Mouse (Mus musculus): ENCODE data around the gene 1110032A03Rik. TPM values are rescaled to one million over a fixed set of nuclear protein-coding genes. Genes with fewer than 3 reads are reported as not detected.

Gene 1110032A03Rik
- polyA plus RNA-seq, 1 experiment from 2014 or later, result 24.4 TPM

- Histone ChIP-seq H3K36me3 (peaks cover 38% of the 10 kb centered on the region), H3K27ac (no peak overlapping the region)
- ATAC-seq (replicated peaks; ENCODE audit: insufficient number of reproducible peaks, insufficient read depth, low FRiP score, low read depth), result no peak
Measured at GRCm38 (mm10) chr9:50809146-50809545, 33.8 kb upstream of the 1110032A03Rik start.

GRCm38 (mm10) chr9:50808471-50808870 lies 33.2 kb upstream of the 1110032A03Rik start:
- Histone ChIP-seq H3K27ac (no peak overlapping the region), H3K36me3 (peaks cover 37% of the 10 kb centered on the region), H3K9me3 (replicated peaks) (no peaks in the 10 kb centered on the region), H3K9ac (no peak overlapping the region), H3K4me1 (replicated peaks) (no peaks in the 10 kb centered on the region), H3K27me3 (no peaks in the 10 kb centered on the region), H3K4me3 (no peak overlapping the region), H3K4me2 (no peak overlapping the region)
- 79% methylated on average over 6 of the region's 6 CpGs for WGBS
- no peak for ATAC-seq (replicated peaks; ENCODE audit: insufficient number of reproducible peaks, insufficient read depth, low FRiP score, low read depth)

More at GRCm38 (mm10) chr9:50809146-50809545, 33.8 kb upstream of the 1110032A03Rik start:
- H3K4me3 ChIP-seq, result no peak overlapping the region
- no peak overlapping the region for H3K9ac ChIP-seq
- no peak overlapping the region for H3K4me2 ChIP-seq
- H3K9me3 ChIP-seq (replicated peaks), result no peaks in the 10 kb centered on the region
- 90% methylated on average over 13 of the region's 13 CpGs for WGBS
- no peaks in the 10 kb centered on the region for H3K4me1 ChIP-seq (replicated peaks)
- no peaks in the 10 kb centered on the region for H3K27me3 ChIP-seq

- no peak overlapping the region for H3K27ac ChIP-seq
- ATAC-seq (replicated peaks; ENCODE audit: insufficient number of reproducible peaks, insufficient read depth, low FRiP score, low read depth), result no peak
- no peaks in the 10 kb centered on the region for H3K27me3 ChIP-seq
- H3K4me1 ChIP-seq (replicated peaks), result no peaks in the 10 kb centered on the region
- H3K36me3 ChIP-seq, result peaks cover 48% of the 10 kb centered on the region
- H3K9me3 ChIP-seq (replicated peaks), result no peaks in the 10 kb centered on the region
- H3K4me3 ChIP-seq, result no peak overlapping the region
- no peak overlapping the region for H3K4me2 ChIP-seq
- H3K9ac ChIP-seq, result no peak overlapping the region
- WGBS, result 82% methylated on average over 7 of the region's 7 CpGs
Measured at GRCm38 (mm10) chr9:50803055-50803671, 27.8 kb upstream of the 1110032A03Rik start.

GRCm38 (mm10) chr9:50800985-50801384 lies 25.7 kb upstream of the 1110032A03Rik start:
- no peaks in the 10 kb centered on the region for H3K27me3 ChIP-seq
- ATAC-seq (replicated peaks; ENCODE audit: insufficient number of reproducible peaks, insufficient read depth, low FRiP score, low read depth), result no peak
- WGBS, result 63% methylated on average over 2 of the region's 2 CpGs
- H3K9me3 ChIP-seq (replicated peaks), result no peaks in the 10 kb centered on the region
- H3K4me2 ChIP-seq, result no peak overlapping the region
- H3K27ac ChIP-seq, result no peak overlapping the region
- H3K4me1 ChIP-seq (replicated peaks), result no peaks in the 10 kb centered on the region
- peaks cover 40% of the 10 kb centered on the region for H3K36me3 ChIP-seq
- H3K9ac ChIP-seq, result no peak overlapping the region
- no peak overlapping the region for H3K4me3 ChIP-seq

DNA sequence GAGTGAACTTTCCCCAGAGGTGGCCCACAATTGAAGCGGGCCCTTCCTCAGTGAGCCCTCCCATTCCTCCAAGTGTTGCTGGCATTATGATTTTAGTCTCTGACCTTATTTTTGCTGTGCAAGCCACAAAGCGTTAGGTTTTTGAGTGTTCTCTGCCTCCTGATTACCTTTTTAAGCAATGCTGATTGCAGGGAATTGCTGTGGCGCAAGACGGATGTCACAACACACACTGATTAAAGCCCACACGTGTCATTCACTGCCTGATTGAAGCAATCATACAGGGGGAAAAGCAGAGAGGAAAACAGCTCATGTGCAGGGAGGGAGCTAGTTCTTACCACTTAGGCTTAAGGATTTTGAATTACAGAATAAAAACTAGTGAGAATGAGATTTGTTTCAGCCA lies 23.0 kb upstream of the 1110032A03Rik start:
- H3K36me3 ChIP-seq, result peaks cover 24% of the 10 kb centered on the region
- no peak for ATAC-seq (replicated peaks; ENCODE audit: insufficient number of reproducible peaks, insufficient read depth, low FRiP score, low read depth)
- 84% methylated on average over 5 of the region's 5 CpGs for WGBS
- no peaks in the 10 kb centered on the region for H3K4me1 ChIP-seq (replicated peaks)
- H3K9me3 ChIP-seq (replicated peaks), result no peaks in the 10 kb centered on the region
- no peak overlapping the region for H3K4me3 ChIP-seq
- H3K9ac ChIP-seq, result no peak overlapping the region
- H3K4me2 ChIP-seq, result no peak overlapping the region
- no peaks in the 10 kb centered on the region for H3K27me3 ChIP-seq
- no peak overlapping the region for H3K27ac ChIP-seq

- no peak for ATAC-seq (replicated peaks; ENCODE audit: insufficient number of reproducible peaks, insufficient read depth, low FRiP score, low read depth)
- Histone ChIP-seq H3K36me3 (peaks cover 20% of the 10 kb centered on the region), H3K4me1 (replicated peaks) (no peaks in the 10 kb centered on the region), H3K27me3 (no peaks in the 10 kb centered on the region), H3K4me2 (no peak overlapping the region), H3K9me3 (replicated peaks) (no peaks in the 10 kb centered on the region), H3K27ac (no peak overlapping the region), H3K4me3 (no peak overlapping the region), H3K9ac (no peak overlapping the region)
- WGBS, result 94% methylated on average over 7 of the region's 7 CpGs
Measured at GRCm38 (mm10) chr9:50797641-50798040, 22.3 kb upstream of the 1110032A03Rik start.

DNA sequence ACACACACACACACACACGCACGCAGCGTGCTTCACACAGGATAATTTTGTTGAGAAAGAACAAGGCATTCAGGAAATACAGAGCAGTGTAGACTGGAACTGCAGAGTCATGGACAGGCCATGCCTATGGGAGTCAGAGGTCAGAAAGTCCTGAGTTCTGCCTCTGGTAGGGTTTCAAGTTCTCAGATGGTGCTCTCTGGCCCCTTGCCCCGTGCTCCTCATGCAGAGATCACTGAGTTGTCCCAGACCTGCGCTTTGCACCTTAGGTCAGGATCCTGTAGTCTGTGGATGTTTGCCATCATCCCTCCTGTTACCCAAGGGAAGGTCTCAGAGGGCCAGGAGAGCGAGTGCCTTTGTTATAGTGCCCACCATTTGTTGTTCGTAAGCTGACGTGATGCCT lies 21.5 kb upstream of the 1110032A03Rik start:
- Histone ChIP-seq H3K4me2 (no peak overlapping the region), H3K4me1 (replicated peaks) (no peaks in the 10 kb centered on the region), H3K36me3 (peaks cover 23% of the 10 kb centered on the region), H3K27ac (no peak overlapping the region), H3K4me3 (no peak overlapping the region), H3K9me3 (replicated peaks) (no peaks in the 10 kb centered on the region), H3K27me3 (no peaks in the 10 kb centered on the region), H3K9ac (no peak overlapping the region)
- 91% methylated on average over 8 of the region's 8 CpGs for WGBS
- no peak for ATAC-seq (replicated peaks; ENCODE audit: insufficient number of reproducible peaks, insufficient read depth, low FRiP score, low read depth)

DNA sequence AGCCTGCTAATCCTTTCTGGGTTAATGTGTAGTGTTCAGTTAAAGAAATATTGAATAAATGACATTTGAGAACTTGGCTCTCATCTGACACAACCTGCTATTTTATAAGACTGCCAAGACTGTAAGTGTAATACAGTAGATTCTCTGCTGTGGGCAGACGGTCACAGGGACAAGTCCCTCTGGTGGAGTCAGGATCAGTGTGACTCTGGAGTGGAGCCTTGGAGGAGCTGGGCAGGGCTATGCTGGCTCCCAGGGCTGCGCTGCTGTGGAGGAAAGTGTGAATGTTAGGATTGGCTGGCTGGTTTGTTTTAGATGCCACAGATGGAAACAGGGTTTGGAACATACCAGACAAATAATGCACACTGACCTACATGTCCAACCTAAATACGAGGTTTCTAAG lies 19.9 kb upstream of the 1110032A03Rik start:
- WGBS, result 91% methylated on average over 3 of the region's 3 CpGs

GRCm38 (mm10) chr9:50782155-50782554 lies 6.8 kb upstream of the 1110032A03Rik start:
- Histone ChIP-seq H3K9ac (no peak overlapping the region), H3K9me3 (replicated peaks) (no peaks in the 10 kb centered on the region), H3K4me3 (no peak overlapping the region), H3K27ac (no peak overlapping the region), H3K36me3 (peaks cover 76% of the 10 kb centered on the region), H3K27me3 (no peaks in the 10 kb centered on the region), H3K4me2 (no peak overlapping the region), H3K4me1 (replicated peaks) (no peaks in the 10 kb centered on the region)
- no peak for ATAC-seq (replicated peaks; ENCODE audit: insufficient number of reproducible peaks, insufficient read depth, low FRiP score, low read depth)
- 84% methylated on average over 2 of the region's 2 CpGs for WGBS

More for the DNA sequence above, 19.9 kb upstream of the 1110032A03Rik start:
- H3K36me3 ChIP-seq, result peaks cover 21% of the 10 kb centered on the region
- ATAC-seq (replicated peaks; ENCODE audit: insufficient number of reproducible peaks, insufficient read depth, low FRiP score, low read depth), result no peak
- no peaks in the 10 kb centered on the region for H3K9me3 ChIP-seq (replicated peaks)
- no peaks in the 10 kb centered on the region for H3K27me3 ChIP-seq
- H3K9ac ChIP-seq, result no peak overlapping the region
- no peak overlapping the region for H3K4me3 ChIP-seq
- H3K4me1 ChIP-seq (replicated peaks), result no peaks in the 10 kb centered on the region
- H3K27ac ChIP-seq, result no peak overlapping the region
- H3K4me2 ChIP-seq, result no peak overlapping the region

DNA sequence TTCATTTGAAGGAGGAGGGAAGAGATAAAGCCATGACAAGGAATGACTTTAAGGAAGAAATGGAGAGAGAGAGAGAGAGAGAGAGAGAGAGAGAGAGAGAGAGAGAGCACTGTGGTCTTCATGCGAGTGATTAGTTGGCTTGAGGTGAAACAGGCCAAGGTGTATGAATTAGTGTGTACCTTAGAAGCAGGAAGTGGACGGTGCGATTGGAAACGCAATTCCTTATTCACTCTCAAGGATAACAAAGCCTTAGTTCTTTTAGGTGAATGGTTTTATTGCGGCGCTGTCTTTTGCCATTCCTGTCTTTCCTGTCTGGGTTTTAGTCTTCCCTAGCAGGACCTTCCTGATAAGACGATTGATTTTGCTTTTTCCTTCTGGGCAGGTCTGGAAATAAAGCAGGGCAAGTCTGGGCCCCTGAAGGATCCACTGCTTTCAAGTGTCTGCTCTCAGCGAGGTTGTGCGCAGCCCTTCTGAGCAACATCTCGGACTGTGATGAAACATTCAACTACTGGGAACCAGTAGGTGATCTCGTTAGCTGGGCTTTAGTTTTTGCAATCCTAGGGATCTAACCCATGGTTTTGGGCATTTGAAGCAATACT lies 941 bp upstream of the 1110032A03Rik start:
- peak overlapping the region; percentile 92 for H3K9ac ChIP-seq
- H3K4me3 ChIP-seq, result peak overlapping the region; percentile 72
- peaks cover 17% of the 10 kb centered on the region for H3K4me1 ChIP-seq (replicated peaks)
- no peak for ATAC-seq (replicated peaks; ENCODE audit: insufficient number of reproducible peaks, insufficient read depth, low FRiP score, low read depth)
- H3K36me3 ChIP-seq, result peaks cover 31% of the 10 kb centered on the region
- no peak overlapping the region for H3K27ac ChIP-seq
- peak overlapping the region; percentile 79 for H3K4me2 ChIP-seq
- H3K27me3 ChIP-seq, result no peaks in the 10 kb centered on the region
- H3K9me3 ChIP-seq (replicated peaks), result no peaks in the 10 kb centered on the region
- WGBS, result 58% methylated on average over 11 of the region's 11 CpGs

DNA sequence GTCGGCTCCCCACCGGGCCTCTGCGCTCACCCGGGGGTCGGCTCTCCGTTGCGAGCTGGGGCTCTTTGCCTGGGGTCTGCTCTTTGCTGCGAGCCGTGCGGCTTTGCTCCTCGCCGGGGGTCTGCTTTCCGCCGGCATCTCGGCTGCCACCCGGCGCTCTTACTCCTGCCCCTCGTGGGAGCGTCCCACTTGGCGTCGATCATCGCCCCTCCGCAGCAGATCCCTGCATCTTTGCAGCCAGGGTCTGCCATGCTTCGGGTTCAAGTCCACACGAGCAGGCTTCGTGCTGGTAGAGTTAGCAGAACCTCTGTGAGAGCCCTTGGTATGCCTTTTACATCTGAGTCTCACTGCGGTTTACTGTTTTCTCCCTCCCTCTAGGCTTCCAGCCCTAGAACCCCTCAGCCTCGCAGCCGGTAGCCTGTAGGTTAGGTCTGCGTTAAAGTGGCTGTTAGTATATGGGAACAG lies 374 bp upstream of the 1110032A03Rik start:
- H3K36me3 ChIP-seq, result peaks cover 25% of the 10 kb centered on the region
- under 1% methylated on average over 23 of the region's 30 CpGs for WGBS
- ATAC-seq (replicated peaks; ENCODE audit: insufficient number of reproducible peaks, insufficient read depth, low FRiP score, low read depth), result peak; percentile 39; the same call in 1 of the 2 replicates
- peak overlapping the region; percentile 92 for H3K9ac ChIP-seq
- peak overlapping the region; percentile 72 for H3K4me3 ChIP-seq
- peak overlapping the region; percentile 79 for H3K4me2 ChIP-seq
- H3K9me3 ChIP-seq (replicated peaks), result no peaks in the 10 kb centered on the region
- H3K27ac ChIP-seq, result peak overlapping the region; percentile 58
- H3K27me3 ChIP-seq, result no peaks in the 10 kb centered on the region
- peaks cover 17% of the 10 kb centered on the region for H3K4me1 ChIP-seq (replicated peaks)

GRCm38 (mm10) chr9:50774026-50774462 lies 1.3 kb downstream of the 1110032A03Rik start:
- H3K9me3 ChIP-seq (replicated peaks), result no peaks in the 10 kb centered on the region
- H3K4me1 ChIP-seq (replicated peaks), result peaks cover 25% of the 10 kb centered on the region
- 64% methylated on average over 4 of the region's 4 CpGs for WGBS
- no peaks in the 10 kb centered on the region for H3K27me3 ChIP-seq
- no peak overlapping the region for H3K27ac ChIP-seq
- H3K4me2 ChIP-seq, result peak overlapping the region; percentile 79
- no peak overlapping the region for H3K9ac ChIP-seq
- peaks cover 9% of the 10 kb centered on the region for H3K36me3 ChIP-seq
- no peak overlapping the region for H3K4me3 ChIP-seq
- no peak for ATAC-seq (replicated peaks; ENCODE audit: insufficient number of reproducible peaks, insufficient read depth, low FRiP score, low read depth)
